Mouse (Mus musculus) adrenal gland, adult (tissue): ENCODE results near the gene 4933436I01Rik.

Experiments used
- DNase-seq, 2 experiments: peaks; one replicate each; pipeline ENCODE4 v3.0.0; 2022 to 2023; ENCODE audit warnings: low spot score in 1 of 2; ENCODE audit not compliant: inconsistent age in 2 of 2

Gene 4933436I01Rik

GRCm38 (mm10) chrX:67921350-67921749 lies at the start of gene 4933436I01Rik:
4933436I01Rik (minus strand) TSS chrX:67921450.
- no peak for DNase-seq

- DNase-seq = peak in 1 of 2 experiments; percentile 2
Measured at GRCm38 (mm10) chrX:67924769-67925470, 3.7 kb upstream of the 4933436I01Rik start.

GRCm38 (mm10) chrX:67883406-67883805 lies 37.8 kb downstream of the 4933436I01Rik start:
- DNase-seq = no peak
